Mouse (Mus musculus): Measurements from ENCODE around the gene Large1.

- TF ChIP-seq MAFK (IDR thresholded peaks at IDR 0.05; ENCODE audit: insufficient replicate concordance, low read length) (no peak), NRF1 (IDR thresholded peaks at IDR 0.05; ENCODE audit: low read depth, low read length) (no peak), CHD1 (IDR thresholded peaks at IDR 0.05; ENCODE audit: low read depth, low read length) (no peak), ZNF384 (IDR thresholded peaks at IDR 0.05; ENCODE audit: low read depth, low read length) (no peak), MAZ (IDR thresholded peaks at IDR 0.05; ENCODE audit: low read depth, low read length) (no peak), CTCF (conservative IDR thresholded peaks at IDR 0.05 in 1 of 2, IDR thresholded peaks at IDR 0.05 in 1 of 2; ENCODE audit: low read depth in 2 of 2, low read length in 2 of 2) (no peak), E2F4 (IDR thresholded peaks at IDR 0.05; ENCODE audit: insufficient replicate concordance, low read depth, low read length) (no peak), ZMIZ1 (IDR thresholded peaks at IDR 0.05; ENCODE audit: low read depth, low read length) (no peak), SMC3 (IDR thresholded peaks at IDR 0.05; ENCODE audit: low read depth, low read length) (no peak), ETS1 (conservative IDR thresholded peaks at IDR 0.05; ENCODE audit: low read depth, low read length) (no peak), CHD2 (IDR thresholded peaks at IDR 0.05; ENCODE audit: low read length) (no peak), EP300 (IDR thresholded peaks at IDR 0.05; ENCODE audit: low read length) (no peak), POLR2A (IDR thresholded peaks at IDR 0.05; ENCODE audit: low read depth, low read length) (no peak)
Observed at GRCm38 (mm10) chr8:73400343-73400742, 47.0 kb upstream of the Large1 start.

Measured in CH12.LX (cell line).